Mouse (Mus musculus): ENCODE data around the gene Pygo2.

GRCm38 (mm10) chr3:89392871-89393311, 37.1 kb upstream of the Pygo2 start:
- TF ChIP-seq CTCF (IDR thresholded peaks at IDR 0.05; ENCODE audit: borderline replicate concordance, insufficient read depth, low read depth, low read length): no peak
- TF ChIP-seq POLR2A (IDR thresholded peaks at IDR 0.05; ENCODE audit: borderline replicate concordance, insufficient read depth, low read length): no peak
